Mouse (Mus musculus): Measurements from ENCODE around the gene Hnrnph1.

DNA sequence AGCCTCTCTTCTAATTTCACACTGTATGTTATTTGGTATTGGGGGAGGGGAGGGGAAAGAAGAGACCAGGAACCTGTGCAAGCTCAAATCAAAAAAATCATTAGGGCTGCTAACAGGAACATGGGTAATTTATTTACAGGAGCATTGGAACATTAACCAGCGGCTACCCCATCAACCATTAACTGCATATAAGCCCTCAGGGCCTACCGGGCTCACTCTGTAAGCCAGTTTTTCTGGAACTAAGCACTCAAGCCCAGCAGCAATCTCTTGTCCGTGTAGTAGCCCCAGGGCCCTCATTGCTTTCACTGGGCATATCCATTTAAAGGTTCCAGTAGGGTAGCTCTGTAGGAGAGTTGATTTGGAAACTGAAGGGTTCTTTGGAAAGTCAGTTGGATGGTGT lies 21.9 kb upstream of the Hnrnph1 start:
- TF ChIP-seq CTCF (IDR thresholded peaks at IDR 0.05; ENCODE audit: control insufficient read depth, insufficient read depth, low read length) (no peak), POLR2A (IDR thresholded peaks at IDR 0.05; ENCODE audit: borderline replicate concordance, control insufficient read depth, low read depth, low read length) (no peak)
